Mouse (Mus musculus): ENCODE results near the gene Olfr1348. TPM values are rescaled to one million over a fixed set of nuclear protein-coding genes. Genes with fewer than 3 reads are reported as not detected.

The Olfr1348 gene
- polyA plus RNA-seq, 1 experiment from 2014 or later = not detected

GRCm38 (mm10) chr7:6466951-6467350 lies 41.6 kb downstream of the Olfr1348 start, which contains the start of gene Olfr1346:
Gene Olfr1346, plus strand, starts transcription at chr7:6467101.
- H3K27me3 ChIP-seq (ENCODE audit: control insufficient read depth, insufficient read depth, low read length) = no peaks in the 10 kb centered on the region
- H3K36me3 ChIP-seq (ENCODE audit: control insufficient read depth, insufficient read depth, low read length) = no peaks in the 10 kb centered on the region
- H3K9ac ChIP-seq (ENCODE audit: low read length) = no peak within 1 kb of the TSS
- H3K4me2 ChIP-seq (ENCODE audit: low read length) = no peak within 1 kb of the TSS
- ATAC-seq (ENCODE audit: insufficient number of reproducible peaks, insufficient read depth, low FRiP score, low read depth) = no peak
- no peak within 1 kb of the TSS for H3K27ac ChIP-seq (replicated peaks in 1 of 2; ENCODE audit: control insufficient read depth in 1 of 2, insufficient read depth in 1 of 2, low read depth in 2 of 2, low read length in 2 of 2)
- no peak within 1 kb of the TSS for H3K4me3 ChIP-seq (ENCODE audit: control insufficient read depth in 1 of 2, insufficient read depth in 1 of 2, low read depth in 1 of 2, low read length in 2 of 2)
- peaks cover 10% of the 10 kb centered on the region; the same call in 1 of the 2 replicates for H3K9me3 ChIP-seq (ENCODE audit: control insufficient read depth, low read length)
- no peaks in the 10 kb centered on the region for H3K4me1 ChIP-seq (ENCODE audit: control insufficient read depth in 2 of 2, insufficient read depth in 2 of 2, low read length in 2 of 2)

GRCm38 (mm10) chr7:6456399-6456798 lies 52.1 kb downstream of the Olfr1348 start:
- H3K36me3 ChIP-seq (ENCODE audit: control insufficient read depth, insufficient read depth, low read length) = no peaks in the 10 kb centered on the region
- no peak overlapping the region for H3K4me3 ChIP-seq (ENCODE audit: control insufficient read depth in 1 of 2, insufficient read depth in 1 of 2, low read depth in 1 of 2, low read length in 2 of 2)
- no peak for ATAC-seq (ENCODE audit: insufficient number of reproducible peaks, insufficient read depth, low FRiP score, low read depth)
- peaks cover 18% of the 10 kb centered on the region; the same call in 1 of the 2 replicates for H3K9me3 ChIP-seq (ENCODE audit: control insufficient read depth, low read length)
- H3K27me3 ChIP-seq (ENCODE audit: control insufficient read depth, insufficient read depth, low read length) = no peaks in the 10 kb centered on the region
- H3K27ac ChIP-seq (replicated peaks in 1 of 2; ENCODE audit: control insufficient read depth in 1 of 2, insufficient read depth in 1 of 2, low read depth in 2 of 2, low read length in 2 of 2) = no peak overlapping the region
- 30% methylated on average over 3 of the region's 3 CpGs for WGBS
- no peak overlapping the region for H3K4me2 ChIP-seq (ENCODE audit: low read length)
- no peaks in the 10 kb centered on the region for H3K4me1 ChIP-seq (ENCODE audit: control insufficient read depth in 2 of 2, insufficient read depth in 2 of 2, low read length in 2 of 2)
- no peak overlapping the region for H3K9ac ChIP-seq (ENCODE audit: low read length)

- H3K4me2 ChIP-seq (ENCODE audit: low read length) = no peak within 1 kb of the TSS
- no peaks in the 10 kb centered on the region for H3K36me3 ChIP-seq (ENCODE audit: control insufficient read depth, insufficient read depth, low read length)
- H3K27me3 ChIP-seq (ENCODE audit: control insufficient read depth, insufficient read depth, low read length) = no peaks in the 10 kb centered on the region
- no peak within 1 kb of the TSS for H3K9ac ChIP-seq (ENCODE audit: low read length)
- peaks cover 16% of the 10 kb centered on the region; the same call in 1 of the 2 replicates for H3K9me3 ChIP-seq (ENCODE audit: control insufficient read depth, low read length)
- no peaks in the 10 kb centered on the region for H3K4me1 ChIP-seq (ENCODE audit: control insufficient read depth in 2 of 2, insufficient read depth in 2 of 2, low read length in 2 of 2)
- H3K4me3 ChIP-seq (ENCODE audit: control insufficient read depth in 1 of 2, insufficient read depth in 1 of 2, low read depth in 1 of 2, low read length in 2 of 2) = no peak within 1 kb of the TSS
- no peak within 1 kb of the TSS for H3K27ac ChIP-seq (replicated peaks in 1 of 2; ENCODE audit: control insufficient read depth in 1 of 2, insufficient read depth in 1 of 2, low read depth in 2 of 2, low read length in 2 of 2)
- ATAC-seq (ENCODE audit: insufficient number of reproducible peaks, insufficient read depth, low FRiP score, low read depth) = no peak
These were observed 52.7 kb downstream of the Olfr1348 start, which contains the start of gene Olfr1336 for GRCm38 (mm10) chr7:6455868-6456267. Gene Olfr1336, plus strand, starts transcription at chr7:6456168.

Other genes starting within 250 kb of the Olfr1348 start
- 3.4 and 3.5 TPM in 2 replicates for gene Zfp667, start 222.2 kb downstream of the Olfr1348 start, polyA plus RNA-seq (2014; fragmentation: Nextera tagmentation; extraction: Ambion mirVana)
- gene Zfp583, start 177.5 kb downstream of the Olfr1348 start, polyA plus RNA-seq (2014; fragmentation: Nextera tagmentation; extraction: Ambion mirVana) = 4.0 and 6.0 TPM in 2 replicates
- gene Gm3854, start 165.0 kb downstream of the Olfr1348 start, polyA plus RNA-seq (2014; fragmentation: Nextera tagmentation; extraction: Ambion mirVana) = 1.2 and 1.5 TPM in 2 replicates
- 1.6 and 1.8 TPM in 2 replicates for gene Zfp78, start 145.5 kb downstream of the Olfr1348 start, polyA plus RNA-seq (2014; fragmentation: Nextera tagmentation; extraction: Ambion mirVana)
- gene Zfp28, start 125.5 kb downstream of the Olfr1348 start, polyA plus RNA-seq (2014; fragmentation: Nextera tagmentation; extraction: Ambion mirVana) = 6.9 and 10.7 TPM in 2 replicates
- 0.74 TPM in 1 of 2 replicates, not detected in the other for gene Smim17, start 110.0 kb downstream of the Olfr1348 start, polyA plus RNA-seq (2014; fragmentation: Nextera tagmentation; extraction: Ambion mirVana)
- not detected in 2 replicates for gene Gm20715, start 98.5 kb downstream of the Olfr1348 start, polyA plus RNA-seq (2014; fragmentation: Nextera tagmentation; extraction: Ambion mirVana)
- not detected in 2 replicates for gene Olfr1344, start 70.1 kb downstream of the Olfr1348 start, polyA plus RNA-seq (2014; fragmentation: Nextera tagmentation; extraction: Ambion mirVana)
- not detected in 2 replicates for gene Olfr1336, start 52.6 kb downstream of the Olfr1348 start, polyA plus RNA-seq (2014; fragmentation: Nextera tagmentation; extraction: Ambion mirVana)
- gene Olfr1346, start 41.6 kb downstream of the Olfr1348 start, polyA plus RNA-seq (2014; fragmentation: Nextera tagmentation; extraction: Ambion mirVana) = not detected in 2 replicates
- not detected in 2 replicates for gene Olfr5, start 21.8 kb downstream of the Olfr1348 start, polyA plus RNA-seq (2014; fragmentation: Nextera tagmentation; extraction: Ambion mirVana)
- not detected in 2 replicates for gene Olfr1347, start 9.0 kb downstream of the Olfr1348 start, polyA plus RNA-seq (2014; fragmentation: Nextera tagmentation; extraction: Ambion mirVana)
- gene Olfr1349, start 14.2 kb upstream of the Olfr1348 start, polyA plus RNA-seq (2014; fragmentation: Nextera tagmentation; extraction: Ambion mirVana) = not detected in 2 replicates
- not detected in 2 replicates for gene Olfr1350, start 56.1 kb upstream of the Olfr1348 start, polyA plus RNA-seq (2014; fragmentation: Nextera tagmentation; extraction: Ambion mirVana)
- gene Zim1, start 187.7 kb upstream of the Olfr1348 start, polyA plus RNA-seq (2014; fragmentation: Nextera tagmentation; extraction: Ambion mirVana) = 13.9 and 19.0 TPM in 2 replicates
- 119 and 120 TPM in 2 replicates for gene Peg3, start 221.7 kb upstream of the Olfr1348 start, polyA plus RNA-seq (2014; fragmentation: Nextera tagmentation; extraction: Ambion mirVana)
- gene Usp29, start 221.8 kb upstream of the Olfr1348 start, polyA plus RNA-seq (2014; fragmentation: Nextera tagmentation; extraction: Ambion mirVana) = 7.7 and 8.7 TPM in 2 replicates

All from heart, embryonic 14.5 days (tissue).